Mouse (Mus musculus) cerebellum, adult 9-11 months (tissue): ENCODE data around the gene Lzts2.

Experiments used
- DNase-seq: peaks from one replicate; pipeline ENCODE4 v3.0.0; 2022

The Lzts2 gene

GRCm38 (mm10) chr19:45054892-45055690, 40.9 kb downstream of the Lzts2 start:
- no peak for DNase-seq

- DNase-seq = no peak
These were observed 42.1 kb downstream of the Lzts2 start for GRCm38 (mm10) chr19:45056364-45056763.

- DNase-seq = no peak
These were observed 42.9 kb downstream of the Lzts2 start for GRCm38 (mm10) chr19:45056908-45057698.

- no peak for DNase-seq
These were observed 43.5 kb downstream of the Lzts2 start for GRCm38 (mm10) chr19:45057724-45058112.

- peak; percentile 95 for DNase-seq
These were observed 44.1 kb downstream of the Lzts2 start for GRCm38 (mm10) chr19:45058113-45058839.

GRCm38 (mm10) chr19:45058841-45059240, 44.6 kb downstream of the Lzts2 start:
- DNase-seq = no peak

- peak; percentile 50 for DNase-seq
These were observed 49.5 kb downstream of the Lzts2 start for GRCm38 (mm10) chr19:45063565-45064292.

GRCm38 (mm10) chr19:45065226-45065625, 51.0 kb downstream of the Lzts2 start:
- DNase-seq = no peak

GRCm38 (mm10) chr19:45067170-45067569, 53.0 kb downstream of the Lzts2 start:
- DNase-seq = no peak

GRCm38 (mm10) chr19:45067758-45068510, 53.7 kb downstream of the Lzts2 start:
- no peak for DNase-seq

- DNase-seq = peak; percentile 79
These were observed 59.8 kb downstream of the Lzts2 start for GRCm38 (mm10) chr19:45073871-45074542.

- peak; percentile 95 for DNase-seq
These were observed 60.5 kb downstream of the Lzts2 start, which contains the start of gene Kazald1 for GRCm38 (mm10) chr19:45074580-45075322. Kazald1 (plus strand) TSS chr19:45075241.

GRCm38 (mm10) chr19:45075323-45076035, 61.3 kb downstream of the Lzts2 start:
- DNase-seq = peak; percentile 67

- DNase-seq = no peak
These were observed 61.9 kb downstream of the Lzts2 start for GRCm38 (mm10) chr19:45076036-45076575.
